Mouse (Mus musculus) G1E (cell line): ENCODE data around the gene Ttc22. TPM values are rescaled to one million over a fixed set of nuclear protein-coding genes. Genes with fewer than 3 reads are reported as not detected.
A peak's percentile ranks its signal among the peaks of the same experiment; 100 is the strongest.

Experiments used
- ATAC-seq: 2 replicates; pipeline ENCODE4 v1.8.0; 2016; ENCODE audit warnings: mild to moderate bottlenecking; ENCODE audit not compliant: insufficient number of reproducible peaks, poor library complexity, low FRiP score, severe bottlenecking; ENCODE audit errors: extremely low read depth
- DNase-seq: peaks from one replicate; pipeline ENCODE4 v3.0.0; 2012; ENCODE audit warnings: low spot score
- H3K27me3 ChIP-seq: 2 replicates; pipeline ENCODE4 v1.6.1; 2012; ENCODE audit warnings: mild to moderate bottlenecking, low read length, inconsistent platforms; ENCODE audit not compliant: insufficient read depth
- H3K36me3 ChIP-seq: replicated peaks from 2 replicates; pipeline ENCODE3; 2012; ENCODE audit warnings: mild to moderate bottlenecking, inconsistent platforms
- H3K4me1 ChIP-seq: 2 replicates; pipeline ENCODE4 v1.6.1; 2012; ENCODE audit warnings: low read depth, low read length, inconsistent platforms, mixed read lengths; ENCODE audit not compliant: insufficient read depth
- H3K4me3 ChIP-seq: 2 replicates; pipeline ENCODE4 v1.5.1; 2012; ENCODE audit warnings: low read depth, mild to moderate bottlenecking, inconsistent platforms, low read length, moderate library complexity, mixed read lengths
- H3K9me3 ChIP-seq: replicated peaks from 2 replicates; pipeline ENCODE4 v1.6.1; 2012; ENCODE audit warnings: inconsistent platforms
- CTCF ChIP-seq: IDR thresholded peaks from 2 replicates; pipeline ENCODE4 v1.5.1; 2012; ENCODE audit warnings: low read depth, low read length, inconsistent platforms, mixed read lengths
- GATA1 ChIP-seq: IDR thresholded peaks from 2 replicates; pipeline ENCODE4 v1.6.1; 2012; ENCODE audit warnings: borderline replicate concordance, low read length, inconsistent platforms, mixed read lengths
- GATA2 ChIP-seq: IDR thresholded peaks from 2 replicates; pipeline ENCODE4 v1.6.1; 2012; ENCODE audit warnings: low read depth, low read length, inconsistent platforms, borderline replicate concordance
- POLR2AphosphoS5 ChIP-seq: IDR thresholded peaks from 2 replicates; pipeline ENCODE4 v1.6.1; 2012; ENCODE audit warnings: low read depth, low read length, inconsistent platforms; ENCODE audit not compliant: insufficient replicate concordance
- TAL1 ChIP-seq: conservative IDR thresholded peaks from 2 replicates; pipeline ENCODE4 v1.6.1; 2012; ENCODE audit warnings: low read depth, low read length, inconsistent platforms, mixed read lengths
- polyA plus RNA-seq: library from polyadenylated mRNA; stranded (reverse); fragments of >175 nt; gene quantifications from 2 replicates; pipeline ENCODE4 v1.2.3, GENCODE M21; 2012
- total RNA-seq, 2 experiments: library from RNA; stranded (forward) in 1 of 2; stranded (reverse) in 1 of 2; fragments of 200-1000 nt in 1 of 2; fragments of >200 nt in 1 of 2; fragmentation: Nextera tagmentation in 1 of 2; gene quantifications; 2 replicates each; pipeline ENCODE4 v1.2.3; 2014 to 2017

Gene Ttc22
- total and polyA plus RNA-seq, 3 experiments = not detected

GRCm38 (mm10) chr4:106647137-106647536, 24.9 kb downstream of the Ttc22 start:
- TF ChIP-seq CTCF = no peak
- no peak for TF ChIP-seq TAL1
- no peak for TF ChIP-seq GATA2
- TF ChIP-seq POLR2AphosphoS5 = no peak
- no peak for TF ChIP-seq GATA1
- no peak for ATAC-seq
- Histone ChIP-seq H3K4me3 (no peak overlapping the region), H3K4me1 (peaks cover 19% of the 10 kb centered on the region), H3K9me3 (no peaks in the 10 kb centered on the region), H3K27me3 (peaks cover 30% of the 10 kb centered on the region), H3K36me3 (no peaks in the 10 kb centered on the region)
- DNase-seq = no peak

GRCm38 (mm10) chr4:106650833-106651527, 28.7 kb downstream of the Ttc22 start, which contains the start of gene Pars2:
Gene Pars2 (plus strand): TSS chr4:106651069.
- Histone ChIP-seq H3K9me3 (no peaks in the 10 kb centered on the region), H3K36me3 (peaks cover 33% of the 10 kb centered on the region), H3K4me1 (peaks cover 38% of the 10 kb centered on the region), H3K27me3 (peaks cover 5% of the 10 kb centered on the region), H3K4me3 (peak within 1 kb of the TSS; percentile 81)
- no peak for TF ChIP-seq CTCF
- TF ChIP-seq GATA1 = no peak
- no peak for TF ChIP-seq POLR2AphosphoS5
- no peak for TF ChIP-seq GATA2
- no peak for TF ChIP-seq TAL1
- DNase-seq = peak; percentile 94
- peak; percentile 94 for ATAC-seq

- no peak for DNase-seq
- Histone ChIP-seq H3K36me3 (peaks cover 49% of the 10 kb centered on the region), H3K27me3 (no peaks in the 10 kb centered on the region), H3K4me1 (peaks cover 41% of the 10 kb centered on the region), H3K4me3 (no peak overlapping the region), H3K9me3 (no peaks in the 10 kb centered on the region)
- ATAC-seq = no peak
- TF ChIP-seq GATA2 = no peak
- TF ChIP-seq TAL1 = no peak
- no peak for TF ChIP-seq CTCF
- no peak for TF ChIP-seq POLR2AphosphoS5
- TF ChIP-seq GATA1 = no peak
These were observed 30.3 kb downstream of the Ttc22 start for GRCm38 (mm10) chr4:106652546-106652945.

GRCm38 (mm10) chr4:106653051-106653450, 30.8 kb downstream of the Ttc22 start:
- ATAC-seq = no peak
- H3K4me1 ChIP-seq = peaks cover 41% of the 10 kb centered on the region
- H3K27me3 ChIP-seq = no peaks in the 10 kb centered on the region
- TF ChIP-seq TAL1 (no peak), POLR2AphosphoS5 (no peak), GATA2 (no peak), GATA1 (no peak), CTCF (no peak)
- no peak overlapping the region for H3K4me3 ChIP-seq
- DNase-seq = no peak
- no peaks in the 10 kb centered on the region for H3K9me3 ChIP-seq
- peaks cover 54% of the 10 kb centered on the region for H3K36me3 ChIP-seq

- Histone ChIP-seq H3K9me3 (no peaks in the 10 kb centered on the region), H3K4me3 (no peak overlapping the region), H3K36me3 (peaks cover 79% of the 10 kb centered on the region), H3K27me3 (no peaks in the 10 kb centered on the region), H3K4me1 (peaks cover 30% of the 10 kb centered on the region)
- ATAC-seq (no peak), DNase-seq (no peak)
- TF ChIP-seq CTCF = no peak
- TF ChIP-seq TAL1 = no peak
- no peak for TF ChIP-seq GATA1
- TF ChIP-seq POLR2AphosphoS5 = no peak
These were observed 33.4 kb downstream of the Ttc22 start for GRCm38 (mm10) chr4:106655681-106656080.

- Histone ChIP-seq H3K36me3 (peaks cover 100% of the 10 kb centered on the region), H3K4me1 (no peaks in the 10 kb centered on the region), H3K27me3 (no peaks in the 10 kb centered on the region), H3K4me3 (no peak overlapping the region), H3K9me3 (no peaks in the 10 kb centered on the region)
- DNase-seq = no peak
- ATAC-seq = no peak
- TF ChIP-seq POLR2AphosphoS5 (no peak), TAL1 (no peak), GATA2 (no peak), CTCF (no peak), GATA1 (no peak)
These were observed 41.8 kb downstream of the Ttc22 start for GRCm38 (mm10) chr4:106663956-106664470.
